Mouse (Mus musculus) stomach, embryonic 16.5 days (tissue): Measurements from ENCODE around the gene Srsf7. TPM values are rescaled to one million over a fixed set of nuclear protein-coding genes. Genes with fewer than 3 reads are reported as not detected.
"Not testable (repeated sequence)": the region's sequence is repeated elsewhere in the genome, so short reads cannot be mapped to it uniquely, and the experiment has no call there.

Experiments used
- ATAC-seq: fragments of 200-750 bp; cut with Nextera tagmentation; 2 replicates; pipeline ENCODE4 v1.8.0; 2017; ENCODE audit warnings: moderate number of reproducible peaks, moderate TSS enrichment; ENCODE audit not compliant: insufficient read depth, low FRiP score
- H3K27ac ChIP-seq: fragments of 300-500 bp; sonication (generic); 2 replicates; pipeline ENCODE4 v1.5.1; 2014; ENCODE audit warnings: low read length
- H3K27me3 ChIP-seq: fragments of 300-500 bp; sonication (generic); 2 replicates; pipeline ENCODE4 v1.6.1; 2014; ENCODE audit warnings: low read length, control low read depth, mixed read lengths; ENCODE audit not compliant: control insufficient read depth, insufficient read depth
- H3K36me3 ChIP-seq: fragments of 300-500 bp; sonication (generic); 2 replicates; pipeline ENCODE4 v1.6.1; 2014; ENCODE audit warnings: low read length; ENCODE audit not compliant: control insufficient read depth, insufficient read depth
- H3K4me1 ChIP-seq: fragments of 300-500 bp; sonication (generic); 2 replicates; pipeline ENCODE4 v1.6.1; 2014; ENCODE audit warnings: low read length, control low read depth, mixed read lengths; ENCODE audit not compliant: control insufficient read depth, insufficient read depth
- H3K4me2 ChIP-seq: fragments of 300-500 bp; sonication (generic); 2 replicates; pipeline ENCODE4 v1.6.1; 2014; ENCODE audit warnings: low read depth, low read length, mixed read lengths
- H3K4me3 ChIP-seq: fragments of 300-500 bp; sonication (generic); replicated peaks from 2 replicates; pipeline ENCODE4 v1.5.1; 2014; ENCODE audit warnings: mild to moderate bottlenecking, low read length
- H3K9ac ChIP-seq: fragments of 300-500 bp; sonication (generic); 2 replicates; pipeline ENCODE4 v1.6.1; 2014; ENCODE audit warnings: low read length
- H3K9me3 ChIP-seq: fragments of 300-500 bp; sonication (generic); replicated peaks from 2 replicates; pipeline ENCODE4 v1.6.1; 2016; ENCODE audit warnings: low read length, control low read depth; ENCODE audit not compliant: control insufficient read depth
- WGBS: fragments of 180-500 bp; shearing (Covaris S2); extraction: QIAGEN DNeasy Blood & Tissue Kit; methylation state at CpG from one replicate; pipeline ENCODE4 v1.1.7; 2014; 5-methylcytosine and 5-hydroxymethylcytosine counted together
- polyA plus RNA-seq: library from polyadenylated mRNA; unstranded; fragments of >200 nt; fragmentation: Nextera tagmentation; extraction: Ambion mirVana; gene quantifications from 2 replicates; pipeline ENCODE4 v1.2.1, GENCODE M21; 2015

The Srsf7 gene
- polyA plus RNA-seq, 1 experiment from 2014 or later: 480 TPM

DNA sequence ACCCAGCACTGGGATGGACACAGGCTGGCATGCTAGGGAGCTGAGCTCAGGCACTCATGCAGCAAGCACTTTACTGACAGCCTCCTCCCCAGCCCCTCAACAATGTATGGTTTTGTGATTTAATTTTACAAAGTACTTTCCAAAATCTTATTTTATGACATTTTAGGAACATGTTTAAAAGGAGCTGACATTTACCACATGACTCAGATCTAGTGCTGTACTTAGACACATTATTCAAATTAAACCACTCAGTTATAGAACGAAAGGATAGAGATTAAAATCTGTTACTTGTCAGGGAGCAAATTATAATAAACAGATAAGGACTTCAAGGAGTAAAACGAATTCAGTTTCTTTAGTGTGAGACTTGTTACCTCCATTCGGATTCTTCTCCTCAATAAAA is 28.4 kb upstream of the Srsf7 start:
- Histone ChIP-seq H3K27ac (no peak overlapping the region), H3K4me2 (no peak overlapping the region)

DNA sequence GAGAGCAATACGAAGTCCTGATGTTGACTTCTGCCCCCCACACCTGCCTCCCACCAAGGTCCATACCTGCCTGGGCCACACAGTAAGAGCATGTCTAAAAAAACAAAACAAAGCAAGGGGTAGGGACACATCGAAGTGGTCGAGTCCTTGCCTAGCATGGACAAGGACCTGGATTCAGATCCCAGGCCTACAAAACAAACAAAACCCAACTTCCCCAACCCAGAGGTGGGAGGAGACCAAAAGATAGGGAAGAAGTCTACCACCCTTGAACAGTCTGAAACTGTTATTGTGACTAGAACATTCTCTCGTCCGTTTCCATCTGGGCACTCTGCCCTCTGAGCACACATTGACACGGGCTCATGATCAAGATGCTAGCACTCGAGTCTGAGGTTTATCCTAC is 27.3 kb upstream of the Srsf7 start:
- Histone ChIP-seq H3K36me3 (no peaks in the 10 kb centered on the region), H3K4me2 (no peak overlapping the region), H3K27ac (no peak overlapping the region), H3K4me1 (no peaks in the 10 kb centered on the region), H3K4me3 (no peak overlapping the region), H3K9ac (no peak overlapping the region), H3K9me3 (no peaks in the 10 kb centered on the region), H3K27me3 (no peaks in the 10 kb centered on the region)
- WGBS: 80% methylated on average over 7 of the region's 7 CpGs
- no peak for ATAC-seq

More for the DNA sequence above, 28.4 kb upstream of the Srsf7 start:
- ATAC-seq: no peak
- H3K27me3 ChIP-seq: no peaks in the 10 kb centered on the region
- H3K4me1 ChIP-seq: no peaks in the 10 kb centered on the region
- H3K9me3 ChIP-seq: no peaks in the 10 kb centered on the region
- 72% methylated on average over 3 of the region's 3 CpGs for WGBS
- H3K9ac ChIP-seq: no peak overlapping the region
- peaks cover 3% of the 10 kb centered on the region; the same call in 1 of the 2 replicates for H3K36me3 ChIP-seq
- no peak overlapping the region for H3K4me3 ChIP-seq

DNA sequence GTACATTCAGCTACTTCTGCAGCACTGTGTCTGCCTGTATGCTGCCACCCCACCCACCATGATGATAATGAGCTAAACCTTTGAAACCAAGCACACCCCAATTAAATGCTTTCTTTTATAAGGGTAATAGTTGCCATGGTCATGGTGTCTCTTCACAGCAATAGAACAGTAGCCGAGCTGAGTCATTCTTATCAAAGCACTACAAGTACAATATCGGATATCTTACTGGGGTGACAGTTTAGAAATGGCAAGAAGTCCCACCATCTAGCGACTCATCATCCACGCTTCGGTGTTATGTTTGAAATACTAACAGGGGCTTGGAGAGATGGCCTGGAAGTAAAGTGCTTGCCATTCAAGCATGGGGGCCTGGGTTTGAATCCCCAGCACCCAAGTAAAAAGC is 26.7 kb upstream of the Srsf7 start:
- Histone ChIP-seq H3K27ac (no peak overlapping the region), H3K9me3 (no peaks in the 10 kb centered on the region), H3K4me3 (no peak overlapping the region), H3K27me3 (no peaks in the 10 kb centered on the region), H3K4me1 (no peaks in the 10 kb centered on the region), H3K4me2 (no peak overlapping the region), H3K36me3 (no peaks in the 10 kb centered on the region), H3K9ac (no peak overlapping the region)
- ATAC-seq: no peak
- WGBS: 94% methylated on average over 5 of the region's 5 CpGs

DNA sequence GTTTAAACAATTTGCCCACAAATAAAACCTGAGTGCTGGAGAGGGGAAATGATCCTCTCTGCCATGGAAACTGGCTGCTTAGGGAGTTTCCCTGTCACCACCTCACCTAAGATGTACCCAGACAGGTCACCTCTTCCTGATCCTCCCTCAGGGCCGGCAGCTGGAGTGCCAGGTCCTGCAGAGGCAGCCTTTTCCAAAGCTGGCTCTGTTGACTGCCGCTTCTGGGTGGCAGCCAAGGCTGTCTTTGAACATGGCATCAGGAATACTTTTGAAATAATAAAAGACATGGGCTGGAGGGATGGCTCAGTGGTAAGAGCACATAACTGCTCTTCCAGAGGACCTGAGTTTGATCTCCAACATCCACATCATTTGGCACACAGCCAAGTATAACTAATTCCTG is 22.3 kb upstream of the Srsf7 start:
- no peak overlapping the region for H3K27ac ChIP-seq
- no peaks in the 10 kb centered on the region for H3K9me3 ChIP-seq
- 76% methylated on average over 2 of the region's 2 CpGs for WGBS
- H3K4me2 ChIP-seq: no peak overlapping the region
- H3K36me3 ChIP-seq: no peaks in the 10 kb centered on the region
- no peak overlapping the region for H3K4me3 ChIP-seq
- no peak for ATAC-seq
- H3K27me3 ChIP-seq: no peaks in the 10 kb centered on the region
- H3K4me1 ChIP-seq: no peaks in the 10 kb centered on the region
- H3K9ac ChIP-seq: no peak overlapping the region

DNA sequence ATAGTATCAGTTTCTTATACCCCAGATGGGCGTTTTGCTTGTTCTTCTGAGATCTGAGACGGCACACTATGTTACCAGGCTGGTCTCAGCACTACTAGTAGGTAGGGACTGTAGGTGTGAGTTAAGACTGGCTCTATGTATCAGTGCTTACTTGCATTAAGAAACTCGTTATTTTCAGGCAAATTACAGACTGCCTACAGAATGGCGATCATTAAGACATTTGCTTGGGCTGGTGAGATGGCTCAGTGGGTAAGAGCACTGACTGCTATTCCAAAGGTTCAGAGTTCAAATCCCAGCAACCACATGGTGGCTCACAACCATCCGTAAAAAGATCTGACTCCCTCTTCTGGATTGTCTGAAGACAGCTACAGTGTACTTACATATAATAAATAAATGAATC is 18.0 kb upstream of the Srsf7 start:
- peak overlapping the region; percentile 75 for H3K4me2 ChIP-seq
- not testable (repeated sequence) for H3K27me3 ChIP-seq, H3K4me1 ChIP-seq, ATAC-seq, H3K9me3 ChIP-seq, H3K36me3 ChIP-seq
- 44% methylated on average over 4 of the region's 5 CpGs for WGBS
- peak overlapping the region; percentile 65 for H3K4me3 ChIP-seq
- H3K27ac ChIP-seq: peak overlapping the region; percentile 88; the same call in 1 of the 2 replicates
- H3K9ac ChIP-seq: peak overlapping the region; percentile 81

DNA sequence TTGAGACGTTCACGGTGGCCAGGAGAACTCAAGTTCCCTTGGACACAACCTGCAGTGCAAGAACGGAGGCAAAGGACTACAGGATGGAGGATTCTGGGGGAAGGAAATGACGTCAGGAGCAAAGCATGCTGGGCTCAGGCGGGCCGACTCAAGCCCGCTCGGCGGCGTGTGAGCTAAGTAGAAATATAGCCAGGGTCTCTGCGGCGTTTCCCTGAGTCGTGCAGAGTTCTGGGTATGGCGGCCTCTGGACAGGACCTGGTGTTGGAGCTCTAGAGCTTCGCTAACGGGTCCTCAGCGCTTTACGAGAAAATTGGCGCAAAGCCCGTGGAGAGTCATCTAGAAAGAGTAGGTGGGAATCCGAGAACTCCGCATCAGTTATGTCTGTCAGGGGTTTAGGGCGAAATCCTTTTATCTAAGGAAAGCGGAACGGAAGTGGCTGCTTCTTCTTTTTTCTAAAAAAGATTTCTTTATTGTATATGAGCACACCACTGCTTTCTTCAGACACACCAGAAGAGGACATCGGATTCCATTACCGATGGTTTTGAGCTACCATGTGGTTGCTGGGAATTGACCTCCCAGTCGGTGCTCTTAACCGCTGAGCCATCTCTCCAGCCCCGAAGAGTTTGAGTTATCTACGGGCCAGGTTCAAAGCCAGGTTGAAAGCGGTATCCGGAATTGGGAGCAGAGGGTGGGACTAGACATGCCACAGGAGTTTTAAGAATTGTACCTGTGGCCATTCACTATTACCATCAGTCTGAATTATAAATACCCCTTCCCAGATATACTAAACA is 17.4 kb upstream of the Srsf7 start, which contains the start of gene Gemin6:
Gemin6 (plus strand) TSS at position 116 of the 791 bp plus-strand sequence.
- ATAC-seq: peak; percentile 97

DNA sequence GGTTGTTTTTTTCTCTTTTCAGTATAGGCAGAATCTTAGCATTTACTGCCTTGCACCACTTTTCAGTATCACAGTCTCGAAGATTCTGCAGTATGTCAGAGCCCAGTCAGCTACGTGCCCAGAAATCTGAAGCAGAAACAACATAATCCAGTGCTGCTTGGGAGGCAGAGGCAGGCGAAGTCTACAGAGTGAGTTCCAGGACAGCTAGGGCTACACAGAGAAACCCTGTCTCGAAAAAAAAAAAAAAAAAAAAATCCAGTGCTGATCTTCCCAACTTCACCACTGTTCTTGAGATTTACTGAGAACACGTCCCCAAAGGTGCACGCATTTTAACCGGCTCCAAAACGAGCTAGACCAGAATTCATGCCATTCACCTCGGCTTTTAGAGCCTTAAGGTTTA is 16.7 kb upstream of the Srsf7 start:
- WGBS: 8% methylated on average over 9 of the region's 9 CpGs
- no peaks in the 10 kb centered on the region for H3K27me3 ChIP-seq
- H3K4me1 ChIP-seq: no peaks in the 10 kb centered on the region
- H3K9me3 ChIP-seq: no peaks in the 10 kb centered on the region
- H3K36me3 ChIP-seq: no peaks in the 10 kb centered on the region
- peak overlapping the region; percentile 75 for H3K4me2 ChIP-seq
- H3K27ac ChIP-seq: peak overlapping the region; percentile 88
- H3K9ac ChIP-seq: peak overlapping the region; percentile 81
- ATAC-seq: peak; percentile 11; the same call in 1 of the 2 replicates
- peak overlapping the region; percentile 65 for H3K4me3 ChIP-seq

More for the DNA sequence above, 17.4 kb upstream of the Srsf7 start, which contains the start of gene Gemin6:
- under 1% methylated on average over 33 of the region's 33 CpGs for WGBS
- H3K4me1 ChIP-seq: no peaks in the 10 kb centered on the region
- peak within 1 kb of the TSS; percentile 75 for H3K4me2 ChIP-seq
- no peaks in the 10 kb centered on the region for H3K9me3 ChIP-seq
- H3K27ac ChIP-seq: peak within 1 kb of the TSS; percentile 88
- H3K4me3 ChIP-seq: peak within 1 kb of the TSS; percentile 65
- peak within 1 kb of the TSS; percentile 81 for H3K9ac ChIP-seq
- H3K36me3 ChIP-seq: no peaks in the 10 kb centered on the region
- H3K27me3 ChIP-seq: no peaks in the 10 kb centered on the region

DNA sequence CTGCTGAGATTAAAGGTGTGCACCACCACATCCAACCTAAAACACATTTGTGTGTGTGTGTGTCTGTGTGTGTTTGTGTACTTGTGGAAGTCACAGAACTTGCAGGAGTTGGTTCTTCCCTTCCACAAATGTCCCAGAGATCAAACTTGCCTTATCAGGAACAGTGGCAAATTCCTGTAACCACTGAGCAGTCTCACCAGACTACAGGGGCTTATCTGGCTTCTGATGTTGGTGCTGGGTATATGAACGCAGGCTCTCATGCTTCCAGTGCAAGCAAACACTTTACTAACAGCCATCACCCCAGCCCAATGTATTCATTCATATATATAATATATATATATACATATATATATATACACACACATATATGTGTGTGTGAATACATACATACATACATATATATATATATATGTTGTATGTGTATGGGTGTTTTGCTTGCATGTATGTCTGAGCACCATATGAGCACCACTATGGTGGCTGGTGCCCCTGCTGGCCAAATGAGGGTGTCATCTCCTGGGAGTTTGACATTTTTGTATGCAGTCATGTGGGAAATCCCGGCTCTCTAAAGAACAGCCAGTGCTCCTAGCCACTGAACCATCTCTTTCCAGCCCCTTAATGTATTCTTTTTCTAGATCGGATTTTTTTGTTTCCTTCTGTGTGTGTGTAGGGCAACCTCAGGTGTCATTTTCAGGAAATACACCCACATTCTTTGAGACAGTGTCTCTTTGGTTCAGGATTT is 15.0 kb upstream of the Srsf7 start:
- Histone ChIP-seq H3K9me3 (no peaks in the 10 kb centered on the region), H3K36me3 (no peaks in the 10 kb centered on the region), H3K9ac (no peak overlapping the region), H3K4me2 (no peak overlapping the region), H3K27ac (no peak overlapping the region), H3K27me3 (no peaks in the 10 kb centered on the region), H3K4me1 (no peaks in the 10 kb centered on the region), H3K4me3 (no peak overlapping the region)
- no peak for ATAC-seq
- 68% methylated on average over 3 of the region's 3 CpGs for WGBS

DNA sequence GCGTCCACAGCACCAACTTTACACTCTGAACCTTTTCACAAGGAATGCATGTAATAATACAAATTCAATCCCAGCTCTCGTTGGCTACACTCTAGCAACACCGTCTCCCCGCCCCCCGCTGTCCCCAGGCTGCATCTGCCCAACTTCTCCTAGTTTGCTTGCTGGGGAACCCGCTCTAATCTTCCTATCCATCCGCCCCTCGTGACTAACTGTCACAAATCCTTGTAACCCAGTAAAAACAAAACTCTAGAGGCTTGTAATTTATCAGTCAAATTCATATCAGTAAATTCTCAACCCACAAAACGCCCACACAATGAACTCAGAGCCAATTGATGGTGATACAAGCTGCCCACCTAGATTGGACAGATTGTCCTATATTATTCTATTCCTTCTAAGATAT is 14.1 kb upstream of the Srsf7 start:
- Histone ChIP-seq H3K4me1 (no peaks in the 10 kb centered on the region), H3K4me2 (no peak overlapping the region), H3K9me3 (no peaks in the 10 kb centered on the region), H3K27ac (no peak overlapping the region), H3K9ac (no peak overlapping the region), H3K27me3 (no peaks in the 10 kb centered on the region), H3K4me3 (no peak overlapping the region), H3K36me3 (no peaks in the 10 kb centered on the region)
- WGBS: 62% methylated on average over 9 of the region's 9 CpGs
- no peak for ATAC-seq
